Mouse (Mus musculus) myocyte (in vitro differentiated cells): Measurements from ENCODE around the gene Ndufv1. TPM values are rescaled to one million over a fixed set of nuclear protein-coding genes. Genes with fewer than 3 reads are reported as not detected.
A peak's percentile ranks its signal among the peaks of the same experiment; 100 is the strongest.
"Not testable (repeated sequence)": the region's sequence is repeated elsewhere in the genome, so short reads cannot be mapped to it uniquely, and the experiment has no call there.

Experiments
- H3K27me3 ChIP-seq: one replicate; pipeline ENCODE4 v1.6.1; 2011; ENCODE audit not compliant: control insufficient read depth, insufficient read depth, insufficient read length
- H3K36me3 ChIP-seq: one replicate; pipeline ENCODE4 v1.6.1; 2011; ENCODE audit not compliant: control insufficient read depth, insufficient read depth
- H3K4me2 ChIP-seq: one replicate; pipeline ENCODE4 v1.6.1; 2011; ENCODE audit warnings: low read depth, control low read depth
- H3K4me3 ChIP-seq: one replicate; pipeline ENCODE4 v1.5.1; 2011; ENCODE audit warnings: mild to moderate bottlenecking, control low read depth, moderate library complexity
- H3K79me2 ChIP-seq: one replicate; pipeline ENCODE4 v1.6.1; 2011; ENCODE audit not compliant: control insufficient read depth, insufficient read depth
- H3ac ChIP-seq: one replicate; pipeline ENCODE4 v1.6.1; 2011; ENCODE audit not compliant: control insufficient read depth, insufficient read length
- CEBPB ChIP-seq: IDR thresholded peaks from 2 replicates; pipeline ENCODE4 v1.6.1; 2011; ENCODE audit warnings: mild to moderate bottlenecking, moderate library complexity; ENCODE audit not compliant: poor library complexity, insufficient read depth, severe bottlenecking
- E2F4 ChIP-seq: IDR thresholded peaks from one replicate; pipeline ENCODE4 v1.6.1; 2011; ENCODE audit warnings: mild to moderate bottlenecking, control low read depth, moderate library complexity; ENCODE audit not compliant: insufficient read depth
- MAX ChIP-seq: IDR thresholded peaks from one replicate; pipeline ENCODE4 v1.6.1; 2011; ENCODE audit warnings: low read depth, mild to moderate bottlenecking, control low read depth
- MYOD1 ChIP-seq, 3 experiments: IDR thresholded peaks; one replicate each; pipeline ENCODE4 v1.6.1; 2011; ENCODE audit warnings: control low read depth in 2 of 3, low read depth in 2 of 3, mild to moderate bottlenecking in 2 of 3, moderate library complexity in 1 of 3; ENCODE audit not compliant: insufficient read length in 2 of 3, control insufficient read depth in 1 of 3
- MYOG ChIP-seq, 3 experiments: IDR thresholded peaks; one replicate each; pipeline ENCODE4 v1.6.1; 2011; ENCODE audit warnings: control low read depth in 2 of 3, low read depth in 2 of 3, mild to moderate bottlenecking in 2 of 3; ENCODE audit not compliant: insufficient read length in 2 of 3, control insufficient read depth in 1 of 3, insufficient read depth in 1 of 3
- POLR2A ChIP-seq: IDR thresholded peaks from one replicate; pipeline ENCODE4 v1.6.1; 2011; ENCODE audit warnings: low read depth, mild to moderate bottlenecking, control low read depth, moderate library complexity; ENCODE audit not compliant: insufficient read length
- POLR2AphosphoS2 ChIP-seq: IDR thresholded peaks from one replicate; pipeline ENCODE4 v1.6.1; 2011; ENCODE audit warnings: low read depth, control low read depth; ENCODE audit not compliant: insufficient read length
- REST ChIP-seq: IDR thresholded peaks from one replicate; pipeline ENCODE4 v1.6.1; 2011; ENCODE audit warnings: mild to moderate bottlenecking, control low read depth, moderate library complexity; ENCODE audit not compliant: insufficient read depth, insufficient read length
- SRF ChIP-seq: IDR thresholded peaks from one replicate; pipeline ENCODE4 v1.6.1; 2011; ENCODE audit warnings: low read depth; ENCODE audit not compliant: control insufficient read depth, insufficient read length
- TCF12 ChIP-seq: IDR thresholded peaks from one replicate; pipeline ENCODE4 v1.6.1; 2011; ENCODE audit warnings: mild to moderate bottlenecking, control low read depth; ENCODE audit not compliant: poor library complexity, insufficient read depth, severe bottlenecking
- TCF3 ChIP-seq: IDR thresholded peaks from one replicate; pipeline ENCODE4 v1.6.1; 2011; ENCODE audit warnings: low read depth, control low read depth; ENCODE audit not compliant: insufficient read length
- USF1 ChIP-seq: IDR thresholded peaks from one replicate; pipeline ENCODE4 v1.6.1; 2011; ENCODE audit warnings: low read depth, mild to moderate bottlenecking, control low read depth, moderate library complexity
- polyA plus RNA-seq: library from polyadenylated mRNA; unstranded; fragments of >200 nt; fragmentation: generic; extraction: Trizol; gene quantifications from one replicate; pipeline ENCODE4 v1.2.1, GENCODE M21; 2012; ENCODE audit warnings: missing spikeins

Ndufv1 gene
- polyA plus RNA-seq, 1 experiment = 405 TPM

DNA sequence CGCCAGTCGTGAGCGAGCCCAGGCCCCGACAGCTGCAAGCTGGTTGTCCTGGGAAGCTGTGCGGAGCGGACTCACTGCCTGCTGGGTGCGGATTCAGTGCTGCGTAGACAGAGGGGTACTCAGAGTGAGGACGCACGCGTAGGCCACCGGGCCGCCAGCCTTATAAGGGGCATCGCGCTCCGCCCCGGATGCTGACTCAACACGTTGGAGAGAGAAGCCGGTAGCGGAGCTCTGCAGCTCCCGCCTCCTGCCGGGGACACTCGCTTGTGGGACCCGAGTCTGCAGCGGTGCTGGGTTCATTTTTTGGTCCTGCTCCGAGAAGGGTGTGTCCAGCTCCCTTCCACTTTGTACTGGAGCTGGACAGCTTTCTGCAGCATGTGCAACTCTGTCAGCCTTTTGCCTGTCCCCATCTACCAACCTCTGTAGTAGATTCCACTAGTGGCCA lies 25.2 kb upstream of the Ndufv1 start, which contains the start of gene Gstp1:
TSS of gene Gstp1 (minus strand) at position 198 of the 445 bp plus-strand sequence.
- H3K4me3 ChIP-seq = peak within 1 kb of the TSS; percentile 58
- H3K79me2 ChIP-seq = peaks cover 10% of the 10 kb centered on the region
- H3K36me3 ChIP-seq = no peaks in the 10 kb centered on the region
- H3K27me3 ChIP-seq = no peaks in the 10 kb centered on the region
- peak within 1 kb of the TSS; percentile 34 for H3ac ChIP-seq
- peak; percentile 98 for TF ChIP-seq SRF
- peak; percentile 99 for TF ChIP-seq POLR2AphosphoS2
- TF ChIP-seq POLR2A = peak; percentile 98
- peak in 2 of 3 experiments; percentile 82 to 85 for TF ChIP-seq MYOD1 (IDR thresholded peaks at IDR 0.05; ENCODE audit: control insufficient read depth in 1 of 3, insufficient read length in 2 of 3, low read depth in 2 of 3)
- peak; percentile 50 for TF ChIP-seq REST
- no peak for TF ChIP-seq TCF12
- TF ChIP-seq MAX = no peak
- no peak for TF ChIP-seq USF1
- TF ChIP-seq MYOG (IDR thresholded peaks at IDR 0.05; ENCODE audit: control insufficient read depth in 1 of 3, insufficient read depth in 1 of 3, insufficient read length in 2 of 3, low read depth in 2 of 3) = peak; percentile 22 to 94 (median 91)
- TF ChIP-seq E2F4 = no peak
- H3K4me2 ChIP-seq = peak within 1 kb of the TSS; percentile 89

GRCm38 (mm10) chr19:4037154-4037787 lies 24.7 kb upstream of the Ndufv1 start:
- H3K79me2 ChIP-seq, H3K36me3 ChIP-seq, H3K27me3 ChIP-seq: not testable (repeated sequence)
- Histone ChIP-seq H3K4me3 (peak overlapping the region; percentile 58), H3K4me2 (peak overlapping the region; percentile 89), H3ac (peak overlapping the region; percentile 34)

DNA sequence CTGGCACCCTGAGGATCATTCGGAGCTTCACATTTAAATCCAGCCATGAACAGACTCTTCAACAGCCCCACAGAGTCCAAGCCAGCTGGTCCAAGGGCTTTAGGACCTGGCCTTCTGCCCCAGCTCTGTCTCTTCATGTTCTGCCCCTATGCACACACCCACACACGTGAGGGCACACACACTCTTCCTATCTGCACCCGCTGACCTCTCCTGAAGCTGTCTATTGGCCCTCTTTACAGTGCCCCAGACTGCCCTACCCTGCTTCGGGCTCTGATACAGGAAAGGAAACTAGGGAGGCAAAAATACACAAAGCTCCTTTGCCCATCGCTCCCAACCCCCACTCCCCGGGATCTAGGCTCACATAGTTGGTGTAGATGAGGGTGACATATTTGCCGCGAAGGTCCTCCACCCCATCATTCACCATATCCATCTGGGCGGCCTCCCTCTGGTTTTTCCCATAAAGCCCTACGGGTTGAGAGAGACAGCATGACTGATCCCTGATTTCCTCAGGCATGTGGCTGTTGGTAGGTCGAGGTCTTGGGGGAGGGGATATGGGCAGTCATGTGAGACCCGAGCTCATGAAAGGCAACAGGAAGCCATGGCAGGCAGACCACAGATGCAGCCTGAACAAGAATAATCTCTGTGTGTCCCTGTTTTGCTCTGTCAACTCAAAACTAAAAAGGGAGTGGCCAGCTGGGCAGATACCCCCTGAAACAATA lies 23.9 kb upstream of the Ndufv1 start:
- H3K36me3 ChIP-seq = no peaks in the 10 kb centered on the region
- H3K27me3 ChIP-seq = no peaks in the 10 kb centered on the region
- H3K79me2 ChIP-seq = peaks cover 10% of the 10 kb centered on the region
- peak overlapping the region; percentile 71 for H3K4me2 ChIP-seq
- no peak overlapping the region for H3ac ChIP-seq
- TF ChIP-seq TCF3 (no peak), POLR2AphosphoS2 (no peak), SRF (no peak), CEBPB (no peak)
- H3K4me3 ChIP-seq = peak overlapping the region; percentile 58

DNA sequence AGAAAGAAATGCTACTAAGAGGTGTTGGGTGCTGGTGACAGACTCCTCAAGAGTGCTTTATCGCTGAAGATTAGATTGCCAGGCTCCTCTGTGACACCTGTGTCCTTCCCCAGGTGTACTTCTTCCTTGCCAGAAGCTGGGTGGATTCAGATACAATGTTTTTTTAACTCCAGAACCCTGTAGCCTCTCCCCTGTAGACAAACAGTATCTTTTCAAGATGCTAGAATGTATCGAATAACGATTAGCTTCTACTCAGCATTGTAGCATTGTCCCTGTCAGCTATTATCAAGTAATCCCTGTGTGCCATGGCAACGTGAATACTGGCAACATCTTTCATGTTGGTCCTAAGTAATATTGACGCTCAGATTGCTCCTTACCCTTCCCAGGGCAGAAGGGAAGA lies 21.1 kb upstream of the Ndufv1 start:
- H3K4me2 ChIP-seq = no peak overlapping the region
- H3K36me3 ChIP-seq = no peaks in the 10 kb centered on the region
- no peak overlapping the region for H3K4me3 ChIP-seq
- no peak overlapping the region for H3ac ChIP-seq
- no peak for TF ChIP-seq CEBPB
- peaks cover 10% of the 10 kb centered on the region for H3K79me2 ChIP-seq
- no peaks in the 10 kb centered on the region for H3K27me3 ChIP-seq

DNA sequence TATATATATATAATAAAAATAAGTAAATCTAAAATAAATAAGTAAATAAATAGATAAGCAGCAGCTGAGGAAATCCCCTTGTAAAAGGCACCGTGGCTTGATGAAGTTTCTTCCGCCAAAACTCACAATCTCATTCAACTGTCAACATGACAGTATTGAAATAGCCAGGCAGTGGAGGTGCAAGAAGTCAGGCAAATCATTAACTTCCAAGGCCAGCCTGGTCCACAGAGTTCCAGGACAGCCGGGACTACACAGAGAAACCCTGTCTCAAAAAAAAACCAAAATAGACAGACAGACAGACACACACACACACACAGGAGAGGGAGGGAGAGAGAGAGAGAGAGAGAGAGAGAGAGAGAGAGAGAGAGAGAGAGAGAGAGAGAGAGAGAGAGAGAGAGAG lies 20.7 kb upstream of the Ndufv1 start:
- Histone ChIP-seq H3K79me2 (peaks cover 10% of the 10 kb centered on the region), H3K4me2 (no peak overlapping the region), H3ac (no peak overlapping the region), H3K36me3 (no peaks in the 10 kb centered on the region), H3K27me3 (no peaks in the 10 kb centered on the region), H3K4me3 (no peak overlapping the region)
- no peak for TF ChIP-seq E2F4
- no peak for TF ChIP-seq TCF12
- no peak for TF ChIP-seq MYOG (IDR thresholded peaks at IDR 0.05; ENCODE audit: control insufficient read depth in 1 of 3, insufficient read depth in 1 of 3, insufficient read length in 2 of 3, low read depth in 2 of 3)
- TF ChIP-seq TCF3 = no peak
- TF ChIP-seq USF1 = no peak
- TF ChIP-seq REST = no peak
- TF ChIP-seq CEBPB = no peak
- no peak for TF ChIP-seq SRF
- no peak for TF ChIP-seq MAX
- no peak for TF ChIP-seq MYOD1 (IDR thresholded peaks at IDR 0.05; ENCODE audit: control insufficient read depth in 1 of 3, insufficient read length in 2 of 3, low read depth in 2 of 3)
- TF ChIP-seq POLR2A = no peak
- TF ChIP-seq POLR2AphosphoS2 = no peak
